Comparison of ENCODE assay signal across 9 mouse cellular contexts in genomic region chr7:19558965-19559364, GRCm38 (mm10). TPM values are rescaled to one million over a fixed set of nuclear protein-coding genes. Genes with fewer than 3 reads are reported as not detected.
A peak's percentile ranks its signal among the peaks of the same experiment; 100 is the strongest.
DNase-seq lines count a peak whose midpoint lies in the region; ATAC-seq and TF ChIP-seq lines count a peak whose summit lies in the region.
"Had no signal": no experiment of that assay in that cellular context is flagged by ENCODE, and none has a peak within 500 bp of the region (broad histone marks: within the 10 kb centered on the region; RNA-seq: fewer than 3 reads in every experiment).

No protein-coding gene starts in this region.

- WGBS in cerebellum, adult 2 months: 42% methylated on average over 2 of the region's 2 CpGs
- 38% methylated on average over 2 of the region's 2 CpGs for WGBS in forebrain, postnatal 0 days
- 46% methylated on average over 2 of the region's 2 CpGs for WGBS in midbrain, embryonic 10.5 days

- H3K4me1 ChIP-seq in cerebellum, adult 2 months (ENCODE audit: control insufficient read depth, insufficient read depth, low read length): peaks cover 44% of the 10 kb centered on the region
- peaks cover 26% of the 10 kb centered on the region; the same call in 1 of the 2 replicates for H3K4me1 ChIP-seq in forebrain, postnatal 0 days (ENCODE audit: insufficient read depth)
- H3K4me1 ChIP-seq in midbrain, embryonic 10.5 days: peaks cover 45% of the 10 kb centered on the region

- TF ChIP-seq CTCF in cerebellum, adult 2 months (IDR thresholded peaks at IDR 0.05; ENCODE audit: borderline replicate concordance, insufficient read depth, low read depth, low read length): peak; percentile 38; the same call in 1 of the 2 replicates
- TF ChIP-seq CTCF in forebrain, postnatal 0 days (IDR thresholded peaks at IDR 0.05; ENCODE audit: low read depth): peak; percentile 62

- ATAC-seq in forebrain, postnatal 0 days: no peak

- H3K9me3 ChIP-seq in forebrain, postnatal 0 days (ENCODE audit: low read length): no peaks in the 10 kb centered on the region
- no peaks in the 10 kb centered on the region for H3K9me3 ChIP-seq in midbrain, embryonic 10.5 days (replicated peaks)

- H3K27ac ChIP-seq in cerebellum, adult 2 months (ENCODE audit: insufficient read depth, low read length): no peak overlapping the region
- H3K27ac ChIP-seq in forebrain, postnatal 0 days (ENCODE audit: low read depth, low read length): no peak overlapping the region
- H3K27ac ChIP-seq in midbrain, embryonic 10.5 days (replicated peaks): no peak overlapping the region

- no peak for TF ChIP-seq POLR2A in cerebellum, adult 2 months (IDR thresholded peaks at IDR 0.05; ENCODE audit: borderline replicate concordance, insufficient read depth, low read length)

- H3K36me3 ChIP-seq in forebrain, postnatal 0 days (ENCODE audit: insufficient read depth): no peaks in the 10 kb centered on the region; the same call in 1 of the 2 replicates
- H3K36me3 ChIP-seq in midbrain, embryonic 10.5 days: peaks cover 56% of the 10 kb centered on the region

- DNase-seq in cerebellum, adult 2 months: no peak
- DNase-seq in cerebellum, adult 9-10 months: no peak
- DNase-seq in 3T3-L1 (ENCODE audit: low read depth, low spot score): peak; percentile 42
- no peak for DNase-seq in forebrain, postnatal 0 days
- DNase-seq in midbrain, embryonic 10.5 days (ENCODE audit: low spot score): peak; percentile 44
- DNase-seq in ovary, postnatal 14 days (ENCODE audit: low spot score): no peak
- no peak for DNase-seq in right cerebral cortex, postnatal 4 days
- DNase-seq in right cerebral cortex, postnatal 25 days: no peak

- H3K9ac ChIP-seq in forebrain, postnatal 0 days: no peak overlapping the region

- no peaks in the 10 kb centered on the region for H3K27me3 ChIP-seq in cerebellum, adult 2 months (ENCODE audit: control insufficient read depth, insufficient read depth, low read length)
- no peaks in the 10 kb centered on the region for H3K27me3 ChIP-seq in forebrain, postnatal 0 days (ENCODE audit: insufficient read depth, low read length)
- no peaks in the 10 kb centered on the region for H3K27me3 ChIP-seq in midbrain, embryonic 10.5 days (ENCODE audit: low read depth, poor library complexity, severe bottlenecking)

- 0 out of 2 replicates have a peak overlapping the region, but pooled peaks have one; percentile 8 for H3K4me2 ChIP-seq in forebrain, postnatal 0 days (ENCODE audit: low read depth)

- no peak overlapping the region for H3K4me3 ChIP-seq in cerebellum, adult 2 months (replicated peaks; ENCODE audit: insufficient read depth, low read depth, low read length)
- no peak overlapping the region for H3K4me3 ChIP-seq in forebrain, postnatal 0 days (ENCODE audit: low read depth, low read length)
- H3K4me3 ChIP-seq in midbrain, embryonic 10.5 days: peak overlapping the region; percentile 88; the same call in 1 of the 2 replicates

RNA-seq across cellular contexts. Expression of gene Ppp1r37, which starts 3.9 kb away (rescaled TPM):
- 134 and 136 TPM in 2 replicates for polyA plus RNA-seq in cerebellum, adult 2 months (2012; rRNA removed)
- 86.4 and 87.8 TPM in 2 replicates for total RNA-seq in forebrain, postnatal 0 days (2014; rRNA removed)
- polyA plus RNA-seq in forebrain, postnatal 0 days (2015; fragmentation: Nextera tagmentation; extraction: Ambion mirVana): 23.4 and 27.2 TPM in 2 replicates
- polyA plus RNA-seq in midbrain, embryonic 10.5 days (2016; fragmentation: Nextera tagmentation; extraction: Ambion mirVana): 20.3 and 20.5 TPM in 2 replicates

RNA-seq across cellular contexts. Expression of gene Zfp296, which starts 18.1 kb away (rescaled TPM):
- 3.4 and 4.0 TPM in 2 replicates for polyA plus RNA-seq in cerebellum, adult 2 months (2012; rRNA removed)
- total RNA-seq in forebrain, postnatal 0 days (2014; rRNA removed): 0.31 and 1.2 TPM in 2 replicates
- 0.09 and 0.16 TPM in 2 replicates for polyA plus RNA-seq in forebrain, postnatal 0 days (2015; fragmentation: Nextera tagmentation; extraction: Ambion mirVana)
- 0.10 and 0.22 TPM in 2 replicates for polyA plus RNA-seq in midbrain, embryonic 10.5 days (2016; fragmentation: Nextera tagmentation; extraction: Ambion mirVana)

RNA-seq across cellular contexts. Expression of gene Gemin7, which starts 18.4 kb away (rescaled TPM):
- polyA plus RNA-seq in cerebellum, adult 2 months (2012; rRNA removed): 86.1 and 87.2 TPM in 2 replicates
- 38.2 and 56.4 TPM in 2 replicates for total RNA-seq in forebrain, postnatal 0 days (2014; rRNA removed)
- polyA plus RNA-seq in forebrain, postnatal 0 days (2015; fragmentation: Nextera tagmentation; extraction: Ambion mirVana): 145 and 148 TPM in 2 replicates
- polyA plus RNA-seq in midbrain, embryonic 10.5 days (2016; fragmentation: Nextera tagmentation; extraction: Ambion mirVana): 177 TPM in 2 replicates

RNA-seq across cellular contexts. Expression of gene Nkpd1, which starts 41.3 kb away (rescaled TPM):
- polyA plus RNA-seq in cerebellum, adult 2 months (2012; rRNA removed): 1.3 and 1.8 TPM in 2 replicates
- total RNA-seq in forebrain, postnatal 0 days (2014; rRNA removed): 2.0 and 3.4 TPM in 2 replicates
- polyA plus RNA-seq in forebrain, postnatal 0 days (2015; fragmentation: Nextera tagmentation; extraction: Ambion mirVana): 1.1 and 2.3 TPM in 2 replicates
- 0.06 TPM in 2 replicates for polyA plus RNA-seq in midbrain, embryonic 10.5 days (2016; fragmentation: Nextera tagmentation; extraction: Ambion mirVana)
- total RNA-seq: hematopoietic stem cell, adult 5-6 weeks had no signal

RNA-seq across cellular contexts. Expression of gene Clasrp, which starts 45.3 kb away (rescaled TPM):
- 151 and 152 TPM in 2 replicates for polyA plus RNA-seq in cerebellum, adult 2 months (2012; rRNA removed)
- total RNA-seq in forebrain, postnatal 0 days (2014; rRNA removed): 56.0 and 89.0 TPM in 2 replicates
- 50.1 and 56.8 TPM in 2 replicates for polyA plus RNA-seq in forebrain, postnatal 0 days (2015; fragmentation: Nextera tagmentation; extraction: Ambion mirVana)
- 51.8 and 61.1 TPM in 2 replicates for polyA plus RNA-seq in midbrain, embryonic 10.5 days (2016; fragmentation: Nextera tagmentation; extraction: Ambion mirVana)

Comparison
In these comparisons a context has a peak if more than half of its experiments do, and no peak if none do; other contexts are left out.
1. DNase-seq: peak in 3T3-L1 (single experiment) and midbrain, embryonic 10.5 days (single experiment); none in cerebellum, adult 2 months (0 of 2), cerebellum, adult 9-10 months (single experiment), forebrain, postnatal 0 days (single experiment), ovary, postnatal 14 days (single experiment), right cerebral cortex, postnatal 4 days (single experiment) and right cerebral cortex, postnatal 25 days (single experiment).